Mouse (Mus musculus): ENCODE data around the gene Arhgef10l.

GRCm38 (mm10) chr4:140567911-140568480 lies 97.8 kb downstream of the Arhgef10l start:
- TF ChIP-seq POLR2A (IDR thresholded peaks at IDR 0.05; ENCODE audit: control insufficient read depth, extremely low read depth, insufficient read depth, low read length, poor library complexity) (no peak), CTCF (IDR thresholded peaks at IDR 0.05; ENCODE audit: borderline replicate concordance, control insufficient read depth, extremely low read depth, insufficient read depth, low read length, poor library complexity) (no peak)

All from thymus, adult 2 months (tissue).